Mouse (Mus musculus) stomach, postnatal 0 days (tissue): ENCODE data around the gene Med16. TPM values are rescaled to one million over a fixed set of nuclear protein-coding genes. Genes with fewer than 3 reads are reported as not detected.

ENCODE experiments used
- ATAC-seq: fragments of 200-750 bp; cut with Nextera tagmentation; 2 replicates; pipeline ENCODE4 v1.8.0; 2017; ENCODE audit not compliant: low FRiP score, low TSS enrichment
- DNase-seq: peaks from one replicate; pipeline ENCODE4 v3.0.0-alpha.2; 2016; ENCODE audit warnings: low spot score
- H3K27ac ChIP-seq: fragments of 300-500 bp; sonication (generic); replicated peaks from 2 replicates; pipeline ENCODE4 v1.5.1; 2014; ENCODE audit warnings: mild to moderate bottlenecking, control low read depth
- H3K27me3 ChIP-seq: fragments of 300-500 bp; sonication (generic); 2 replicates; pipeline ENCODE4 v1.6.1; 2014; ENCODE audit warnings: low read length; ENCODE audit not compliant: control insufficient read depth, insufficient read depth
- H3K36me3 ChIP-seq: fragments of 300-500 bp; sonication (generic); 2 replicates; pipeline ENCODE4 v1.6.1; 2014; ENCODE audit warnings: low read length, mixed read lengths; ENCODE audit not compliant: control insufficient read depth, insufficient read depth
- H3K4me1 ChIP-seq: fragments of 300-500 bp; sonication (generic); replicated peaks from 2 replicates; pipeline ENCODE4 v1.6.1; 2014; ENCODE audit warnings: antibody characterized with exemption; ENCODE audit not compliant: control insufficient read depth, insufficient read depth
- H3K4me2 ChIP-seq: fragments of 300-500 bp; sonication (generic); replicated peaks from 2 replicates; pipeline ENCODE4 v1.6.1; 2014; ENCODE audit warnings: low read depth, mild to moderate bottlenecking, control low read depth, moderate library complexity
- H3K4me3 ChIP-seq: fragments of 300-500 bp; sonication (generic); 2 replicates; pipeline ENCODE4 v1.5.1; 2014; ENCODE audit warnings: low read depth, low read length, control low read depth
- H3K9ac ChIP-seq: fragments of 300-500 bp; sonication (generic); 2 replicates; pipeline ENCODE4 v1.6.1; 2014; ENCODE audit warnings: mild to moderate bottlenecking, low read length, control low read depth, mixed read lengths
- H3K9me3 ChIP-seq: fragments of 300-500 bp; sonication (generic); 2 replicates; pipeline ENCODE4 v1.6.1; 2016; ENCODE audit warnings: low read length; ENCODE audit not compliant: control insufficient read depth
- CTCF ChIP-seq: IDR thresholded peaks from 2 replicates; pipeline ENCODE4 v1.5.1; 2016; ENCODE audit warnings: antibody characterized with exemption, low read depth, mild to moderate bottlenecking, moderate library complexity
- EP300 ChIP-seq: optimal IDR thresholded peaks from 2 replicates; pipeline ENCODE3; 2016; ENCODE audit warnings: antibody characterized with exemption
- WGBS: fragments of 180-500 bp; shearing (Covaris S2); extraction: QIAGEN DNeasy Blood & Tissue Kit; methylation state at CpG from one replicate; pipeline ENCODE4 v1.1.7; 2014; 5-methylcytosine and 5-hydroxymethylcytosine counted together
- polyA plus RNA-seq: library from polyadenylated mRNA; unstranded; fragments of >200 nt; fragmentation: Nextera tagmentation; extraction: Ambion mirVana; gene quantifications from 2 replicates; pipeline ENCODE4 v1.2.1, GENCODE M21; 2015

The Med16 gene
- polyA plus RNA-seq, 1 experiment from 2014 or later = 25.6 TPM

- WGBS = under 1% methylated on average over 54 of the region's 54 CpGs
- TF ChIP-seq EP300 (no peak), CTCF (no peak; the same call in none of the 2 replicates)
- Histone ChIP-seq H3K4me3 (peak overlapping the region; percentile 96), H3K9ac (peak overlapping the region; percentile 87), H3K27ac (peak overlapping the region; percentile 88), H3K9me3 (no peaks in the 10 kb centered on the region), H3K27me3 (no peaks in the 10 kb centered on the region), H3K4me2 (peak overlapping the region; percentile 88), H3K36me3 (peaks cover 2% of the 10 kb centered on the region; the same call in 1 of the 2 replicates), H3K4me1 (peaks cover 7% of the 10 kb centered on the region; the same call in 1 of the 2 replicates)
- ATAC-seq = peak; percentile 24
- peak; percentile 73 for DNase-seq
These were observed 18.8 kb upstream of the Med16 start for GRCm38 (mm10) chr10:79927324-79928029.

DNA sequence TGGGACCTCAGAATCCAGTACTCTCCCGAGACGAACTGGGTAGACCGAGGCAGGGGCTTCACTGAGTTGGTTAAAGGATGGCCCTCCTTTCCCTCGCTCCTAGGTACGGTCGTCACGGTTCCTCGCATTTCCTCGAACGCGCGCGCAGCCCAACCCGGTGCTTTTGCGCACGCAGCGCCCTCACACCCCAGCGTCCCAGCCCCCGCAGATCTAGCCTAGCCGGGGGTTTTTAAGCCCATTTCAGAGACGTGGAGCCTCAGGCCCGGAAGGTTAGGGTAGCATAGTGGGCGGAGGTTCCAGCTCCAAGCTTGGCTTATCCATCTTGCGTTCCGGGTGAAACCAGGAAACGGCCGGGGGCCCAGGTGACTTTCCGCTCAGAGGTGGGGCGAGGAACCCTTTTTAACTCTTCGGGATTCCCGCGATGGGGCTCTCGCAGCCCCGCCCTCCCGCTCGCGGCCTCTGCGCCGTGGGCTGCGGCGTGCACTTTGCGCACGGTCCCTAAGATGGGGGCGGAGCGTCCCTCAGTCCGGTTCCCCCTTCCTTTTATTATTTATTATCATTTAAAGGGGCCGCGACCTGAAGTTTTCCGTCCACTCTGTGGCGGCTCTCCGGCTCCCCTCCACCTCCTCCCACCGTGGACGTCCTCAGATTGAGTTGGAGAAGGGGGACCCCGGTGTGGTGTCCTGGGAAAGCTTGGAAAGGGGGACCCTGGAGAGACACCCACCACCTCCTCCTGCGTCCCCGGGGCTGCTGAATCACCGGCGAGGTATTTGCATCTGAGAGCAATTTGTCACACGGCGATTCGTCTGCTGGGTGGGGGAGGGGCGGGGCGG is 18.0 kb upstream of the Med16 start, which contains the start of gene Arid3a:
Arid3a (plus strand) TSS at position 553 of the 833 bp plus-strand sequence.
- Histone ChIP-seq H3K9me3 (no peaks in the 10 kb centered on the region), H3K27ac (peak within 1 kb of the TSS; percentile 88), H3K27me3 (no peaks in the 10 kb centered on the region), H3K4me1 (0 out of 2 replicates have a peak, but pooled peaks cover 5% of the 10 kb centered on the region), H3K4me3 (peak within 1 kb of the TSS; percentile 96), H3K4me2 (peak within 1 kb of the TSS; percentile 88), H3K9ac (peak within 1 kb of the TSS; percentile 87), H3K36me3 (peaks cover under 1% of the 10 kb centered on the region; the same call in 1 of the 2 replicates)
- under 1% methylated on average over 62 of the region's 63 CpGs for WGBS
- peak; percentile 96 for DNase-seq
- peak; percentile 85 for ATAC-seq
- peak; percentile 85 for TF ChIP-seq EP300
- no peak; the same call in 1 of the 2 replicates for TF ChIP-seq CTCF

- Histone ChIP-seq H3K36me3 (no peaks in the 10 kb centered on the region), H3K27me3 (peaks cover 2% of the 10 kb centered on the region; the same call in 1 of the 2 replicates), H3K4me2 (peak overlapping the region; percentile 88), H3K9me3 (no peaks in the 10 kb centered on the region), H3K4me3 (peak overlapping the region; percentile 96), H3K9ac (peak overlapping the region; percentile 87), H3K4me1 (0 out of 2 replicates have a peak, but pooled peaks cover 5% of the 10 kb centered on the region), H3K27ac (peak overlapping the region; percentile 88)
- 3% methylated on average over 15 of the region's 15 CpGs for WGBS
- TF ChIP-seq CTCF (no peak), EP300 (no peak)
- peak; percentile 0; the same call in 1 of the 2 replicates for ATAC-seq
- peak; percentile 56 for DNase-seq
These were observed 17.2 kb upstream of the Med16 start for GRCm38 (mm10) chr10:79925785-79926490.

DNA sequence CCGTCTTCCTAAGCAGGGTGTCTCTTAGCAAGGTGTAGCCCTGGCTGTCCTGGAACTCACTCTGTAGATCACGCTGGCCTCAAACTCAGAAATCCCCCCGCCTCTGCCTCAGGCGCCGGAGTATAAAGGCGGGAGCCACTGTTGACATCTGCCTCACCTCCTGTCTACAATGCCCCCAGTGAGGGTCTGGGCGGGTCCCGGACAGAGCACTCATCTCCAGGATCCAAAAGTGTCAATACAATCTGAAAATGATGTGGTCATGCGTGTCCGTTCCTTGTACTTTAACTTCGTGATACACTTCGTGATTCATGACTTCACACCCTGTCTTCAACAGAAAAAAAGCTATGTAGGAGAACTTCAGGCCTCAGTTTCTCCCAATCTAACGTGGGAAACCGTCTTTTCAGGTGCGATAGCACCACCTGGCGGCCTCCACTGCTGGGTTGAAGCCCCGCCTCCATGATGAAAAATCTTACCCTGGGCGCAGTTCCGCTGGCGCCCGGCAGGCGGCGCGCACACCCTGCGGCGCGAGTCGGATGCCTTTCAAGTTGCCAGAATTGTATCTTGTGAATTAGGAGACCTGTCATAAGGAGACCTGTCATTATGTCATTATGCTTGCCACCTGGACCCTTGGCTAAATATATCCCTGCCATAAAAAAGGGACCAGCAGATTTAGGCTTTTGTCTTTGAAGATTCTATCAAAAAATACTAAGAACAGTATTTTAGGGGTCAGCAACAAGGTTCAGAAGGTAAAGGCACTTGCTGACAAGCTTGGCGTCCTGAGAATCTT is 16.5 kb upstream of the Med16 start:
- DNase-seq = peak; percentile 90
- TF ChIP-seq CTCF = peak; percentile 100
- TF ChIP-seq EP300 = no peak
- Histone ChIP-seq H3K4me2 (no peak overlapping the region), H3K27me3 (peaks cover 2% of the 10 kb centered on the region; the same call in 1 of the 2 replicates), H3K36me3 (no peaks in the 10 kb centered on the region), H3K9ac (no peak overlapping the region), H3K4me3 (no peak overlapping the region), H3K9me3 (no peaks in the 10 kb centered on the region), H3K4me1 (0 out of 2 replicates have a peak, but pooled peaks cover 5% of the 10 kb centered on the region), H3K27ac (no peak overlapping the region)
- no peak; the same call in 1 of the 2 replicates for ATAC-seq
- 10% methylated on average over 29 of the region's 29 CpGs for WGBS

GRCm38 (mm10) chr10:79921572-79921971 is 12.8 kb upstream of the Med16 start:
- no peaks in the 10 kb centered on the region for H3K9me3 ChIP-seq
- no peak overlapping the region for H3K27ac ChIP-seq
- H3K4me3 ChIP-seq = peak overlapping the region; percentile 19
- peak overlapping the region; percentile 38; the same call in 1 of the 2 replicates for H3K9ac ChIP-seq
- 6% methylated on average over 34 of the region's 34 CpGs for WGBS
- DNase-seq = no peak
- peaks cover 6% of the 10 kb centered on the region; the same call in 1 of the 2 replicates for H3K4me1 ChIP-seq
- H3K27me3 ChIP-seq = peaks cover 2% of the 10 kb centered on the region; the same call in 1 of the 2 replicates
- peak overlapping the region; percentile 41 for H3K4me2 ChIP-seq
- no peak for ATAC-seq
- TF ChIP-seq CTCF = no peak
- TF ChIP-seq EP300 = no peak
- H3K36me3 ChIP-seq = no peaks in the 10 kb centered on the region
